Mouse (Mus musculus): ENCODE measurements around the gene Ccdc187. TPM values are rescaled to one million over a fixed set of nuclear protein-coding genes. Genes with fewer than 3 reads are reported as not detected.

The Ccdc187 gene
- polyA plus RNA-seq, 1 experiment from 2014 or later: 0.09 TPM

DNA sequence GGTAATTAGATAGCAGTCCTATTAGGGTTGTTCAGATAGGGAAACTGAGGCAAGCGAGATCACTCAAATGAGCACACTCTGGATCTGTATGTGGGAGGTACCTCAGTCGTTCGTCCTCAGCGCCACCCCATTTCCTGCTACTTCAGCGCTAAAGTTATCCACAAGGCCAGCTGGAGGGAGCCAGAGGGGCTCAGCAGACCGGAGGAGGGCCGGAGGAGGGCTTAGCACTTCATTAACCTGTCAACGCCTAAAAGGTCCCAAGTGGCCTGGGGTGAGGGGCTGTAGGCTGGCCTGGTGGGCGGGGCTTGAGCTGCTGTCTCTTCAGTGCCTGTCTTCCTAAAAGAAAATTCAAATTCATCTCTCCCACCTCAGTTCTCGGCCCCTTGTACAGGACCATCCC is 95.9 kb downstream of the Ccdc187 start:
- Histone ChIP-seq H3K27me3 (replicated peaks; ENCODE audit: control insufficient read depth, insufficient read depth, low read length) (peaks cover 80% of the 10 kb centered on the region), H3K9ac (ENCODE audit: low read depth, low read length) (no peak overlapping the region), H3K27ac (ENCODE audit: low read depth, low read length) (no peak overlapping the region), H3K4me3 (ENCODE audit: low read depth, low read length) (no peak overlapping the region), H3K9me3 (ENCODE audit: control insufficient read depth) (no peaks in the 10 kb centered on the region), H3K4me2 (replicated peaks; ENCODE audit: low read depth) (no peak overlapping the region), H3K4me1 (replicated peaks; ENCODE audit: control insufficient read depth, insufficient read depth, low read length) (no peaks in the 10 kb centered on the region), H3K36me3 (ENCODE audit: control insufficient read depth, insufficient read depth) (no peaks in the 10 kb centered on the region)
- WGBS: 3% methylated on average over 10 of the region's 10 CpGs
- ATAC-seq: no peak
- TF ChIP-seq CTCF (IDR thresholded peaks at IDR 0.05; ENCODE audit: low read depth): no peak

DNA sequence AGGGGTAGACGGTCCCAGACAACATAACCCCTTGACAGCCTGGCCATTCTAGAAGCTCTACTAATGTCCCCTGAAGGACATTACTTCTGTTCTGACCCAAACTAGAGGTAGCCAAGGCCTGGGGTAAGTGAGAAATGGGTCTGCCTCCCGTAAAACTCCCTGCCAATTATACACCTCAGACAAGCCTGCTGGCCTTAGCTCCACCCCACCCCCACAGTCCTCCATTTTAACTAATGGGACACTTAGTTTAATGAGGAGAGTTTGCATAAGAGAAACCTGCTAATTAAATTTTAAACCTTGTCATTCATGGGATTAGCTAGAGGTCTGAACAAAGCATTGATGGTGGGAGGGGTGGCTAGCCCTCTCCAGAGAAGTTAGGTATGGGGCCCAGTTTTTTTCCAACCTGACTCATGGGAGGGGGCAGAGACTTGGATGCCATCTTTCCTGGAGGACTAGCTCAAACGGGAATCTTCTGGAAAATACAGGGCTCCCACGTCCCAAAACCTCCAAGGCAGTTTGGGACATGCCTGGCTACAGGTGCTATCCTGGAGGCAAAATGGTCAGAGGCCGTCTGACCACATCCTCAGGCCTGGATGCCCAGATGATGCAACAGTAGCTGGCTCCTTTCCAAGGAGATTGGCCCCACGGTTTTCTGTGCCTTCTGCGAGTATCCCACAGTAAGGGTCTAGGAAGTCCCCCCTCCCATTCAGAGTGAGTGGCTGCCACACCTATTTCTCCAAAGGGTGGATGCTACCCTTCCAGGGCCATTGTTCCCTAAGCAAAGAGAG is 99.6 kb downstream of the Ccdc187 start:
- Histone ChIP-seq H3K27me3 (replicated peaks; ENCODE audit: control insufficient read depth, insufficient read depth, low read length) (peaks cover 56% of the 10 kb centered on the region), H3K9ac (ENCODE audit: low read depth, low read length) (no peak overlapping the region), H3K4me1 (replicated peaks; ENCODE audit: control insufficient read depth, insufficient read depth, low read length) (no peaks in the 10 kb centered on the region), H3K27ac (ENCODE audit: low read depth, low read length) (no peak overlapping the region), H3K36me3 (ENCODE audit: control insufficient read depth, insufficient read depth) (no peaks in the 10 kb centered on the region), H3K4me3 (ENCODE audit: low read depth, low read length) (no peak overlapping the region), H3K4me2 (replicated peaks; ENCODE audit: low read depth) (no peak overlapping the region), H3K9me3 (ENCODE audit: control insufficient read depth) (no peaks in the 10 kb centered on the region)
- 40% methylated on average over 7 of the region's 7 CpGs for WGBS
- no peak for TF ChIP-seq CTCF (IDR thresholded peaks at IDR 0.05; ENCODE audit: low read depth)
- no peak for ATAC-seq

Other genes with a start within 250 kb of the Ccdc187 start
- 14.1 and 14.2 TPM in 2 replicates for gene Nacc2, start 171.3 kb downstream of the Ccdc187 start, polyA plus RNA-seq (2015; fragmentation: Nextera tagmentation; extraction: Ambion mirVana)
- 0.10 TPM in 1 of 2 replicates, not detected in the other for gene Lhx3, start 86.3 kb downstream of the Ccdc187 start, polyA plus RNA-seq (2015; fragmentation: Nextera tagmentation; extraction: Ambion mirVana)
- 7.0 and 7.5 TPM in 2 replicates for gene Qsox2, start 57.0 kb downstream of the Ccdc187 start, polyA plus RNA-seq (2015; fragmentation: Nextera tagmentation; extraction: Ambion mirVana)
- 6.3 and 6.9 TPM in 2 replicates for gene Gpsm1, start 21.0 kb upstream of the Ccdc187 start, polyA plus RNA-seq (2015; fragmentation: Nextera tagmentation; extraction: Ambion mirVana)
- gene Dnlz, start 57.6 kb upstream of the Ccdc187 start, polyA plus RNA-seq (2015; fragmentation: Nextera tagmentation; extraction: Ambion mirVana): 16.4 and 17.0 TPM in 2 replicates
- gene Card9, start 66.4 kb upstream of the Ccdc187 start, polyA plus RNA-seq (2015; fragmentation: Nextera tagmentation; extraction: Ambion mirVana): 0.26 and 0.33 TPM in 2 replicates
- gene Snapc4, start 86.1 kb upstream of the Ccdc187 start, polyA plus RNA-seq (2015; fragmentation: Nextera tagmentation; extraction: Ambion mirVana): 5.6 and 6.7 TPM in 2 replicates
- 45.6 and 49.3 TPM in 2 replicates for gene Entr1, start 94.8 kb upstream of the Ccdc187 start, polyA plus RNA-seq (2015; fragmentation: Nextera tagmentation; extraction: Ambion mirVana)
- gene Pmpca, start 94.8 kb upstream of the Ccdc187 start, polyA plus RNA-seq (2015; fragmentation: Nextera tagmentation; extraction: Ambion mirVana): 46.4 and 47.6 TPM in 2 replicates
- gene Inpp5e, start 114.6 kb upstream of the Ccdc187 start, polyA plus RNA-seq (2015; fragmentation: Nextera tagmentation; extraction: Ambion mirVana): 6.8 TPM in 2 replicates
- gene Sec16a, start 150.7 kb upstream of the Ccdc187 start, polyA plus RNA-seq (2015; fragmentation: Nextera tagmentation; extraction: Ambion mirVana): 17.4 and 18.3 TPM in 2 replicates
- 3.6 and 3.7 TPM in 2 replicates for gene Notch1, start 222.1 kb upstream of the Ccdc187 start, polyA plus RNA-seq (2015; fragmentation: Nextera tagmentation; extraction: Ambion mirVana)

Measured in intestine, postnatal 0 days (tissue).